Mouse (Mus musculus) MN1 (cell line): Measurements from ENCODE around the gene Cdk8.

Experiments used
- DNase-seq: peaks from one replicate; pipeline ENCODE4 v3.0.0-alpha.2; 2016; ENCODE audit warnings: low spot score

Cdk8 gene

DNA sequence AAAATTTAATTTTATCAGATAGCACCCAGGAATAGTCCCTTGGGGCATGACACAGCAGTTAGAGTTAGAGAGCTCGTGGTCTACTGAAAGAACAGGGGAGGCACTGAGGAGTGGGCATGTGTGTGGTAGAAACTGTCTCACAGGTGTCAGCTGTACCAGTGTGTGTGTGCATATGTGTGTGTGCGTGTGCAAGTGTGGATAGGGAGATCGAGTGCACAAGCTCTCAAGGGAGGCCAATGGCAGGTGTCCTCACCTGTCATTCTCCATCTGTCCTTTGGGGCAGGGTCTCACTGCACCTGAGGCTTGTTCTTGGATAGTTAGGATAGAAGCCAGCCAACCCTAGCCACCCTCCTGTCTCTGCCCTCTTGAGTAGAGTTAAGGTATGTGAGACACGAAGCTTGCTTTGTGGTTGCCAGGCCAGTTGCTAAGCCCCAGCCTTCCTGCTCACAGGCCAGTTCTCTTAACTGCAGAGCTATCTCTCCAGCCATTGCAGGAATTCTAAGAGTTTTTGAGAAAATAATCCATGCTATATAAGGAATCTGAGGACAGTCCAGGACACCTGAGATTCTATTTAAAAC is 50.3 kb downstream of the Cdk8 start:
- no peak for DNase-seq

DNA sequence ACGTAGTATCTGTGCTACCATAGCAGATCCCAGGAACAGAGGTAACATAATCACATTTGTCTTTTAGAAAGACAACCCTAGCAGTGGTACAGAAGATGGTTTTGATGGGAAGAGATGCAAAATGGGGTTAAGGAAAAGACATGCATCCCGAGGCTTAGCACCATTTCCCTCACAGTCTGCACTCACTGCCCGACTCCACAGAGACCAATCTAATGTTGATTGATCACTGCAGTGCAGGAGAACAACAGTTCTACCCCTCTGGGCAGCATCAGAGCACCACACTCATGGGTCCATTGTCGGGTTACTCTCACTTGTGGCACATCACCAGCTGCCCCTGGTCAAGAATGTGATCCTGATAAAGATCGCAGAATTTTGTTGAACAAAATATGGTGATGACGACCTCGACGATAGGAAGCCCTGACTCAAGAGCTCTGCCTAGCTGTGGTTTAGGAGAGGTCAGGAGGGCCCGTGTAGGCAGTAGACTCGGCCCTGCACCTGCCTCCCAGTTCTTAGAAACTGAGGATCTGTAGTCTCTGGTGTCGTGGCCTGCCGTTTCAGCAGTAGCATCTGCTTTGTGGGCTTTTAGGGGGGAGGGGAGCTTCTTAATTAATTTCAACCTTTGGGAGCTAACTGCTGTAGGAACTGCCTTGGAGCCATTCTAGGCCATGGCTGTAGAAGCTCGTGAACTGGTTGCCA is 51.0 kb downstream of the Cdk8 start:
- no peak for DNase-seq

DNA sequence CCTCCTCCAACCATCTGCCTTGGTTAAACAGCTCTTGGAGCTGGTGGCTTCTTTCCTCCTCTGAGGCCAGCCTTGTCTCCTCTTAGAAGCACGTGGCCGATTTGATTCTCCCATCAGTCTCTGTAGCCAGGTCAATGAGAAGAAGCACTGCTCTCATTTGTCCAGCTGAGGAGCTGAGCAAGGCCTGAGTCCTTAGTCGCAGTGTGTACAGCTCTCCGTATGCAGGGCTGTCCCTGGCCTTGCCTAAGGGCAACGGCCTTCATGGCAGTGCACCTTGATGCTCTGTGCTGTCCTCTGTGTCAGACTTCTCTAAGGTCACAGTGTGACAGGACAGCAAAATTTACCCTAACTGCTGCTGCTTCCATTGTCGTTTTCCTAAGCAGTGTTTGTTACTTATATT is 52.9 kb downstream of the Cdk8 start:
- DNase-seq = no peak

DNA sequence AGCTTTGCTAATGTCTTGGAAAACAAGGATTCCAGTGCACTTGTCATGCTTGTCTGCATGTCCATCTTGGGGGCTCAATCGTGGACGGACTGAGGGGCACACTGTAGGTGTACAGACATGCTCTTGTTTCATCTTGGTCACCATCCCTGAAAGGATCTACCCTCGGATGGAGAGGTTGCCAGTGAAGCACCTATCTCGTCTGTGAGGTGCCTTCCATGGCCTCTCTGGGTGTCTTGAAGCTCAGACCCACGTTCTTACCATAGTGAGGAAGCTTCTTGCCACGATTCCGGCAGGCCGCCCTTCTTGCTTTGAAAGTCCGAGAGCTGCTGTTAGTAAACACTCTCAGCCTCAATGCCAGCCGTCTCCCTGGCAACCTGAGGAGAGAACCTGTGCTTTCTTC is 56.4 kb downstream of the Cdk8 start:
- DNase-seq = no peak

DNA sequence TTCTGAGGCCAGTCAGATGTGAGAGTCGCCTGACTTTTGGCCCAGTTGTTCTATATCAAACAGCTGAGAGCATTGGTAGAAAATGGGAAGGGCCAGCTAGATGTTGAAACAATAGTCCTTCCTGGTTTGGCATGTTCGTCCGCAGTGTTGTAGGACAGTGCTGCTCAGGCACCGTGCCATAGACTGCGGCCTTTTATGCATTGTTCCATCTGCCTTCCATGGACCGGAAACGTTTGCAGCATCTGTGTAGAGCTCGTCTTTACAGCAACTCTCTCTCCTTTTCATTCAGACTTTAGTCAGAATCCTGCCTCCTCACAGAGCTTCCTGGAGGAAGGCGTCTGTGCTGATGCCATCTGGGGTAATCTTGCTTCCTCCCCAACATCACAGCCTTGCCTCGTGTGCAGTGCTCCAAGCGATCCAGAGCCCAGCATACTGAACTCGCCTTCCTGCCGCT is 57.0 kb downstream of the Cdk8 start:
- no peak for DNase-seq

DNA sequence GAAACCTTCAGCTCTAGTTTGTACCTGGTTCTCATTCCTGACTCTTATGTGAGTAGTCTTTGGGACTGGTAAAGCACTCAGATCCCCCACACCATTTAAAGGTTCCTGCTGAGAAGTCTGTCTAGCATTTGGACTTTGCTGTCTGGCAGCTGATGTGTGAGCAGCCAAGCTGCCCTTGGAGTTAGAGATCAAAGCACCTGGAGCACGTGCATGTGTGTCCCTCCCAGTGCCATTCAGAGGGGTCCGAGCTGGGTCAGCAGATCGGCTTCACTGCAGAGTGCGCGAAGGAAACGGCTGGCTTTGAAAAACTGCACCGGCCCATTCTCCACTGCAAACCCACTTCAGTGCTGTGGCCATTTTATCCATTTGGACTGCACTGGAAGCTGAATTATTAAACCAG is 58.9 kb downstream of the Cdk8 start:
- DNase-seq = no peak

DNA sequence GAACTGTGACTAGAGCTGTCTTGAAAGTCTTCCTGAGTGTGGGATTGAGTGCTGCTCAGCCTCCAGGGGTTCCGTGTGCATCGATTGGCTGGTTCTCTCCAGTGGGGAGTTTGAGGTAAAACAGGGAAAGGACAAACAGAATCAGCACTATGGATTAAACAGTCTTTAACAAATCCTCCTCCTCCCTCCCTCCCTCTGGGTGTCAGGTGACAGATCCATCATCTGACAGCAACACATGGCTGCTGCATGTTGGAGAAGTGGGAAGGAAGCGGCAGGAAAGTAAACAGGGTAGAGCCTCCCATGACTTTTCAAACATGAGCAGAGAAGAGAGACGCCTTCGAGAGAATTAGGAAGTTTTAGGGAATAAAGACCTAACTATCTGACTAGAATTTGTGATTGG is 59.4 kb downstream of the Cdk8 start:
- DNase-seq = no peak

DNA sequence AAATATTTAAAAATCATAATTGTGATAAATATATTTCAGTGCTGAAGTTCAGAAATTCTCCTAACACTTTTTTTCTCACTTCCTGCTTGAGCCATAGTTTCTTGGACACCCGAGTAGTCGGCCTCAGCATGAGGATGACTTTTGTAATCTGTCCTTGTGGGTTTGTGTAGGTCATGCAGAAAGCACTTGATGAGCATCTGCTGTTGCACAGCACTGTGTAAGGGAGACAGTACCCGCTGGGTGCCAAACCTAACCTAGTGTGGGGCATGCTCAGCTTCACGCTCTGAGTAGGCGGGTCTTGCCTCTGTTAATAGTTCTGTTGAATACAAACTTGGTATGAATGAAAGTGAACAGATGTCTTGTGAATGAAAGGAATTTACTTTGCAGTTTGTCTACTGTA is 60.5 kb downstream of the Cdk8 start:
- no peak for DNase-seq

DNA sequence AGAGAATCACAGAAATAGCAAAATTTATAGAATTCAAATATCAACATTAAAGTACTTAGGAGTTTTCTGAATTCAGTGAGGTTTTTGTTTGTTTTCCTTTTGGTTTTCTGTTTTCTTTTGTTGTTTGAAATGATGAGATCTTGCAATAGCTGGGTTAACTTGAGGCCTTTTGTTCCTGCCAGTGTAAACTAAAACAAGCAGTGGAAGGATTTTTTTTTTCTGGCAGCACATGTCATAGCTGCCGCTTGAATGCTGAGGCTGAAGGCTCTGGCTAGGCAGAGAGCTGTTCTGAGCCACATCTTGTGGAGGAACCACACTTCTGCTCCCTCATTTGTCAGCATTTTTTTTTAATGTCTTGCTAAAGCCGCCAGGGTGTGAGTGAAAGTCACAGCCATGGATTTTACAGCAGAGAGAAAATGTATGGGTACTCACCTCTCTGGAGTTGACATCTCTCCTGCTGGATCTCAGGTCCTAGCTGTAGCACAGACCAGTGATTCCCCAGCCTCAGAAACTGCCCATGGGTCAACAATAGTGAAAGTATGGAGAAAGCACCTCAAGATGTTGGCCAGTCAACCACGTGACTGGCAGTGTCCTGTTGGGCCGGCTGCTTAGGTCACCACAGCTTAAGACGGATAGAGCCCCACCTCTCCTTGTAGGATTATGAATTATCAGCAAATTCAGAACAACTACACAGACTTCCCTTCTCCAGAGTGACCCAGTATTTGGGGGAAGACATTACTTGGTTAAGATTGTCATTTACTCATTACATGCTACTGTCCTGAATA is 62.1 kb downstream of the Cdk8 start:
- no peak for DNase-seq

DNA sequence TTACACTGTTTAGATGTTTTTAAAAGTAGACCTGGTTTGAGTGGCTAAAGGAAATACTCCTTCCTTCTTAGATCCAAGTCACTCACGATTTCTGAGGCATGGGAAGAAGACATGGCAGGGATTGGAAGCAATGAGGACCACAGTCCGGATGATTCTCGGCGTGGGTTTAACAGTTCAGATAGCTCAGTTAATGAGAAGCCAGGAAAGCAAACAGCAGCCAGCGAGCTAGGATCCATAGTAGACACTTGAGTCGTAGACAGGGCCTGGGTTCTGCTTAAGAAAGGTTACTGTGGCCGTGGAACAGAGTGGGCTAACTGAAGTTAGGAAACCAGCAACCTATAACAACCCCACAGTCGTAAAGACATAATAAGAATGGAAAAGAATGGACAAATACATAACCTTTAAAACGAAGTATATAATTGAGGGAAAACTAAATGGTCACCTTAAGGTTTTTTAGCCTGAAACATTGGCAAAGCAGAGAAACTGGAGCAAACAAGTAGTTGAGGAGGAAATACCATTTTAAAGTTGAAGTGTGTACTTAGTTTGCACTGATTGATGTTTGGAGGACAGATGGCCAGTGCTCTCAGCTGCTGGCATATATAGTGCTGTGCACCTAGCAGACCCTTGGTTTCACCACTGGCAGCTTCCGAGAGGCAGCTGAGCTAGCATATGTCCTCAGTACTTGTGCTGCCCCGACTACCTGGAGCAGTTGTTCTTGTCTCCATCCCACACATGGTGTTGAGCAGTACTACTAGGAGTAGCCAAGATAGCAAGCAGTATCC is 63.1 kb downstream of the Cdk8 start:
- DNase-seq = no peak

DNA sequence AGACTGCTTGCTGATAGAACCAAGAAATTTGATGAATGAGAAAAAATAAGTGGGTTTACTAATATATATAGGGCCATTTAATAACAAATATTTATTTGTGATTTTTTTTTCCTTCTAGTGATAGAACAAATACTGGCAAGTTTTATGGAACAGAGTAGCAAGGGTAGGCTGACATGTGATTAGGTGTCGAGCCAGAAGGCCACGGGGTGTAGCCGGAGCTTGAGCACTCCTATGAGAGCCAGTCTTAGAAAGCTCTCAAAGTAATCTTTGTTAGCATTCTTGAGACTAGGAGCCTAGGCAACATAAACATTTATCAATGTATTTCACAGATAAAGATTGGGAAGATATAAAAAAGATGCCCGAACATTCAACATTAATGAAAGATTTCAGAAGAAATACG is 63.8 kb downstream of the Cdk8 start:
- no peak for DNase-seq

DNA sequence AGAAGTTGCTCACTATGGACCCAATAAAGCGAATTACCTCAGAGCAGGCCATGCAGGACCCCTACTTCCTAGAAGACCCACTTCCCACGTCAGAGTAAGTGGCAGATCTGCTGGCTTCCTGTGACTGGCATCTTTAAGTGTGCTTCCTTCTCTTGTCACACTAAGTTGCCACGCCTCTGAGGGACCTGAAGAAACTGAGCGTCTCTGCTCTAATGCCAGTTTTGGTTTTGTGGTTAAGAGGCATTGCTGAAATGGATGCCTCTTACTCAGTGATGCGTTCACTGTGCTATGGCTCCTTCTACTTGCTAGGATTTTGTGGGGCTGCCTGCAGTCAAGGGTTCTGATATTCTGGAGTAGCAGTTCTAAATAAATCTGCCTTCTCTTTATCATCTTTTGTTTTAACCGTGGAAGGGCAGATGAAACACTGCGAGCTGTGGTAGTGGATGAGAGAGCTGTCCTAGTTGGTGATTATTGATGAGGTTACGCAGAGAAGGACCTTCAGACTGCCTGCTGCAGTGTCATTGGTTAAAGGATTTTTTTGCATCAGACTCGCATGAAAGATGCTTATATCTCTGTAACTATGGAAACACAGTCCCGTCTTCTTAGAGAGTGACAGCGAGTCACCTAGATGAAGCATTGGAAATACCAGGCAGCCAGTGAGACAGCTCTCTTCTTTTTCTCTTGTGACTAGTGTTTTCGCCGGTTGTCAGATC is 67.9 kb downstream of the Cdk8 start:
- DNase-seq = no peak

DNA sequence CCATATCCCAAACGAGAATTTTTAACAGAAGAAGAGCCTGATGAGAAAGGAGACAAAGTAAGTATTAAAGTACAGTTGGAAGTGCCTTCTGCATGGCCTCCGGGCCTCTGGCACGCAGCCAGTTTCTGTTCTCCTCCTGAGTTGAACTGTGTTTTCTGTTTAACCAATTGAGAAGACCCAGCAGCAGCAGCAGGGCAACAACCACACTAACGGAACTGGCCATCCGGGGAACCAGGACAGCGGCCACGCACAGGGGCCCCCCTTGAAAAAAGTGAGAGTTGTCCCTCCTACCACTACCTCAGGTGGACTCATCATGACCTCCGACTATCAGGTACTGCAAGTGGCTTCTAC is 68.5 kb downstream of the Cdk8 start:
- DNase-seq = no peak

DNA sequence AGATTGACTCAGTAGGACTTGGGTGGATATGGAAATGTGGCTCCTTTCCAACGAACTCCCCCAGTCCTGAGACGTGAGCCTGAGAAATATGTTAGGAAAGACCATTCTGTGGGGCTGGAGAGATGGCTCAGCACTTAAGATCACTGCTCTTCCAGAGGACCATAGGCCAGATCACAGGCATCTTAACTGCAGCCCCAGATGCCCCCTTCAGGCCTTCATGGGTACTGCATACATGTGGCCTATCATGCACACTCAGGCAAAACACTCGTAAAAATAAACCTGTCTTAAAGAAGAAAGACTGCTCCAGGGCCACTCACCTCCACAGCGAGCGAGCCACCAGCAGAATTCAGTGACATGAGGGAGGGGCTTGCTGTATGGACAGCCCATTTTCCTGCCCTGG is 72.4 kb downstream of the Cdk8 start:
- DNase-seq = no peak

DNA sequence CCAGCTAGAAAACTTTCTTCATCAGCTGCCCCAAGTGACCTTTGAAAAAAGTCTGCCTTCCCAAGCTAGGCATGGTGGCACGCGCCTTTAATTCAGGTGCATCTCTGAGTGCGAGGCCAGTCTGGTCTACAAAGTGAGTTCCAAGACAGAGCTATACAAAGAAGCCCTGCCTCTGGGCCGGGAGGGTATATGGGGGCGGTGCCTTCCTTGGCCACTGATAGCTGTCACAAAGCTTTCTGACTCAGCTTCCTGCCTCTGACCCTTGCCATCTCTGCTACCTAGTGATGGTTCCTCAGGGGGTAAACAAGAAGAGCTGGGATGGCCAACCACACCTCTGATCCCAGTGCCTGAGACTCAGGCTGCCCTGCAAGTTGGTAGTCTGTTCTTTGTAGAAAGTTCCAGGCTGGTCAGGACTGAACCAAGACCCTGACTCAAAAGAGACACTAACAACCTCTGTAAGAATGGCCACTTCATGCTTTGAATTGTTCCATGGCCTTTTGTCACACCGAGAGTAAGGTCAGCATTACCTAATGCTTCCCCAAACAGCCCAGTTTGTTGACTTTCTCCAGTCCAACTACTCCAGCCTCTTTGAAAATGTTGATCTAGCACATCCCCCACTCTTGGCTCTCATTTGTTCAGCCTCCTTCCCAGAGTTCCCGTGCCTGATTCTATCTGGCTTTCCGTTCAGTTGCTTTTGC is 76.2 kb downstream of the Cdk8 start:
- DNase-seq = no peak

DNA sequence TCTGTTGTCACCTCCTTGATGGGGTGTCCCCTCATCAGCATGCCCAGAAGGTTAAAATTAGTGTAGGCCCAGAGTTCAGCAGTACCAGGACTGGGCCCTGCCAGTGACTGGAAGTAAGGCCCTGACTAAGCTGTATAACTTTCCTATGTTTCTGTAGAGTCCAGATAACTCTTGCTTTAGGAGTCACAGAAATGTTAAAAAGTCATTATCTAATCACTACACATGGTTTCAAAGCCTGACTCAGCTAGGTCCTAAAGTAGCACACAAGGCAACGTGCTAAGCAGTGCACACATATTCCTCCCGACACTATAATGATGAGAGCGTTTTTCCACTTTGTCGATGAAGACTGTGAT is 76.7 kb downstream of the Cdk8 start:
- DNase-seq = no peak

DNA sequence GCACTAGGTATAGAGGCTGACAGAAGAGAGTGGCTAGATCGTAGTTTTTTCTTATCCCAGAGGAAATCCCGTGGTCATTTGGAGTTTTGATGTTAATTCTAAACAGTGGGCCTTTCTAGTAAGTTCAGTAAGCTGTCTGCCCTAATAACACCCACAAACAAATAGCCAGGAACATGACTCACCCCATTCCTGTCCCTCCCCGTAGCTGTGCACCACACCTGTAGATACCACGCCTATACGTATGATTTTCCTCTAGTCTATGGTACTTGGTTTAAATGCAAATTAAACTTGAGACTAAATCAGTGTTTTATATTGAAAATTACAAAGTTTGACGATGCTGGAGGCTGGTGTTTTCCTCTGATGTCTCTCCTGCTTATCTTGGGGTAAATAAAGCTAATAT is 83.5 kb downstream of the Cdk8 start:
- no peak for DNase-seq

DNA sequence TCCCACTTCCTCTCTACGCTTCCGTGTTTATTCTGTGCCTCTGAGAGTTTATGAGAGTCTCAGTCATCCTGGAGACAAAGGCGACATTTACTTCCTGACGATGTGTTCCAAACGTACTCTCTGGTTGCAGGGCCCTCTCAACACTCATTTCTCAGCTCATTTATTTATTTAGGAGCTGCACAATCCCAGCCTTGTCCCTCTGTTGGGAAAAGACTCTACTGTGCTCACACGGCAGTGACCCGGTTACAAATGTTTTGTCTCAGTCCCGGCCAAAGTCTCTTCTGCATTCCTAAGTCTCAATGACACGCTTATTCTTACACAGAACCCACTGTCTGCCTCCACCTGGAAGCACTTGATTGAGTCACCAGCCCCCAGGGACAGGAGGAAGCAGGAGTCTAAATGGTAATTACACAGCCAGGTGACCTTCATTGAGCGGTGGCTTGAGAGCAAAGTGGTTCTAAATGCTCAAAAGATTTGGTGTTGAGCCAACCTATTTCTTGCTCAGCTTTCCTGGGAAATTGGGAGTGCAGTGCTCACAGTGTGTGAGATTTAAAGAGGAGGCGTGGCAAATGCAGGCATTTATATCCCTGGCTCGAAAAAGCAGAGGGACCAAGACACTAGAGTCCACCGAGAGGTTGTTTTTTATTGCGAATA is 84.4 kb downstream of the Cdk8 start:
- no peak for DNase-seq

DNA sequence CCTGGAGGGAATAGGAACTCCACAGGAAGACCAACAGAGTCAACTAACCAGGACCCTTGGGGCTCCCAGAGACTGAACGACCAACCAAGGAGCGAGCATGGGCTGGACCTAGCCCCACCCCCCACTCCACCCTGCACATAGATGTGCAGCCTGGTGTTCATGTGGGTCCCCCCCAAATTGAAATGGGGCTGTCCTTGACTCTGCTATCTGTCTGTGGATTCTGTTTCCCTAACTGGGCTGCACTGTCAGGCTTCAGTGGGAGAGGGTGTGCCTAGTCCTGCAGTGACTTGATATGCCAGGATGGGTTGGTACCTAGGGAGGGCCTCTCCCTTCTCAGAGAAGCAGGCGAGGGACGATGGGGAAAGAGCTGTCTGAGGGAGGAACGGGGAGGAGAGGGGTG is 85.3 kb downstream of the Cdk8 start:
- DNase-seq = no peak

DNA sequence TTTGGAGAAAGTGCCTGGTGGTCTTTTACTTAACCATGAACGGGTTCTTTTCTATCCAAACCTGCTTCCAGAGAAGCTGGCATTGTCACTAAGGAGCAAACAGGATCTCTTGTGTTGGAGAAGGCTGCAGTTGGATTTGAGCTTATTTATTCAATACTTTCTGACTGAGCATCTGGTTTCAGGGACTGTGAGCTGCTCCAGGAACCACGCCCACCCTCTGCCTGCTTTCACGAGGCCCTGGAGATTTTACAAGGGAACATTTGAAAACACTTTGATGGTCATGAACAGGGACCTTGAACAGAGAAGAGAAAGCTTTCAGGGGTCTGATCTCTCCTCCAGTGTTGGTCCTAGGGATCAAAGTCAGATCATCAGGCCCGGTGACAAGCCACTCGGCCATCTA is 87.0 kb downstream of the Cdk8 start:
- no peak for DNase-seq

DNA sequence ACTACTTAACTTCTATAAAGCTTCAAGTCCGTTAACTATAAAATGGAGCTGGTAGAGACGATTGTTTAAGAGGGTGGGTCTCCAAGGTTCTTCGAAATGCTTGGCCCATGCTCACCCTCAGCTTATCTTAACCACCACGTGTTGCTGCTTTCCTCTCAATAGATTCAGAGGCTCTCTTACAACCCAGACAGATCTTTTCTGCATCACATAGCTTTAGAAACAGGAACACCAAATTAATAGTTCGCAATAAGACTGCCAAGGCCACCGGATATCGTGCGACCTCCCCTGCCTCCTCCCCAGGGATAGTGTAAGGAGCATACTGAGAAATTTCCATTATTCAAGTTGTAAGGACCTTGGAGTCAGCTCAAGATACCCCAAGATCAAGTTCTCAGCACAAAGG is 87.4 kb downstream of the Cdk8 start:
- no peak for DNase-seq
